Mouse (Mus musculus): ENCODE data around the gene Rtn2.

- TF ChIP-seq MAFK (IDR thresholded peaks at IDR 0.05; ENCODE audit: insufficient read depth, low read depth, low read length) (no peak), ZC3H11A (IDR thresholded peaks at IDR 0.05; ENCODE audit: borderline replicate concordance, low read depth, low read length) (no peak), CHD2 (IDR thresholded peaks at IDR 0.05; ENCODE audit: low read depth, low read length) (no peak), HCFC1 (IDR thresholded peaks at IDR 0.05; ENCODE audit: borderline replicate concordance, insufficient read depth, low read length) (no peak)
Observed at GRCm38 (mm10) chr7:19335583-19335982, 53.2 kb downstream of the Rtn2 start.
